Mouse (Mus musculus): ENCODE measurements around the gene Sugct.
"Not testable (repeated sequence)": the region's sequence is repeated elsewhere in the genome, so short reads cannot be mapped to it uniquely, and the experiment has no call there.

Gene Sugct

GRCm38 (mm10) chr13:16859986-16860385 is 835.4 kb downstream of the Sugct start:
- no peak for DNase-seq

- no peak for DNase-seq
These were observed 848.1 kb downstream of the Sugct start for GRCm38 (mm10) chr13:16847236-16847635.

GRCm38 (mm10) chr13:16840994-16841393 is 854.4 kb downstream of the Sugct start:
- no peak for DNase-seq

DNA sequence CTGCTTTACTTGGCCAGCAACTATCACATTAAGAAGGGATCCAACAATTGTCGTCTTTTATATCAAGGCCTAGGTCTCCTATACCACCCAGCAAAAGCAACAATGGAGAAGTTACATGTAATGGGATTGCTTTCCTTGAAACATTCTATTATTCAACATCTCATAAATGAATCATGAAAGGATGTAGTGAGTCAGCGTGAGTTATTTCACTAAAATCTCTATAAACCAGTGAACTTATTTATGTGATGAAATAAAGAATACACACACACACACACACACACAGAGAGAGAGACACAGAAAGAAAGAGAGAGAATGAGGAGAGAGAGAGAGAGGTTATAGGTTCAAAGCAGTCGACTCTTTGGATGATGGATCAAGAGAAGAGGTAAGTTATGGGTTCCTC is 856.9 kb downstream of the Sugct start:
- no peak for DNase-seq

GRCm38 (mm10) chr13:16835111-16835510 is 860.2 kb downstream of the Sugct start:
- no peak for DNase-seq

- no peak for DNase-seq
These were observed 862.3 kb downstream of the Sugct start for GRCm38 (mm10) chr13:16833069-16833468.

DNA sequence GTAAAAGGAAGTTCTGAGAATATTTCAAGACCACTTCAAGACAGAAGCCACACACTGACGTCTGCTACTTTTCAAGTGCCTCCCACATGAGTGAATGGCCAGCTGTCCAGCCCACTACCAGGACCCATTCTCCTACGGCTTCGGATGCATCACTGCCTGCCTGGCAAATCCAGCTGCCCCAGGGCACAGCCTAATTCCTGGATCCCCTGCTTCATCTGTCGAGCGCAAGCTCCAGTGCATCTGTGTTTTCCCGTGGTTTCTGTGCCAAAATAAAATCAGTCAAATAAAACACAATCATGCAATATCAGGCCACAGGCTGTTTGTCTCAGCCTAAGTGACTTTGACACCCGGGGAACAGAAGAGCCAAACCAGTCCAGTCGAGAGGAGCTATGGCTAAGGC is 863.5 kb downstream of the Sugct start:
- no peak for DNase-seq

DNA sequence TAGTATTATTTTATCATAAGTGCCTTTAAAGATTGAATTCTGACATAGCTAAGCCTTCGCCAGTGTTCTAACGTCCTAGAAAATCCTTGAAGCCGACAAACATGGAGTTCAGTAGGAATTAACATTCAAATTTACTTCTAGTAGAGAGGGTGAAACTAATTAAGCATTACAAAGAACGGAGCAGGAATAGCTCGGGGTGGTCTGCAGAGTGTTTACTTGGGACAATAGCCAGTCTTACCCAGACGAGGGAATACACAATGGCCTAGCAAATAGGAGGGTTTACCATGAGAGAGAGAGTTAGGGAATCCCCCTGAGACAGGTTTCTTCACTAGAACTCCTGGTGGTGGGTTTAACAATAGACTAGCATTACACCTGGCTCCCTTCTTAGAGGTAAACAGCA is 865.1 kb downstream of the Sugct start:
- DNase-seq, result not testable (repeated sequence)

GRCm38 (mm10) chr13:16829589-16829988 is 865.8 kb downstream of the Sugct start:
- no peak for DNase-seq

DNA sequence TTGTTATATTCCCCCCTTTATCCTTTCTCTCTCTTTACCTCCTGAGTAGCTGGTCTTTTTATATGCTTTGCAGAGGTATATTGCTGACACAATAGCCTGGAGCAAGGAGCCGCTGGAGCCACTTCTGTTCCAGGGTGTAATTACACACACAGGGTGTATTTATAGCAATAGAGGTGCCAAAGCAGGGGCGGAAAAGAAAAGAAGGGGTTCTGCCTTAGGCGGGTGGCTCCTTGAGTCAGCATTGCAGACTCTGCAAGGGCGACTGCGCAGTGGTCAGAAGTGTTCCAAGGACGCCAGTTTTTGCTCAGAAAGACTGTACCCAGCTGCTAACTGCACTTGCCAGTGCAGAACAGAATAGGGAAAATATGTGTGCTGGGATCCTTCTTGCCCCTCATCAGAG is 869.7 kb downstream of the Sugct start:
- peak; percentile 11 for DNase-seq

GRCm38 (mm10) chr13:16821785-16822184 is 873.6 kb downstream of the Sugct start:
- DNase-seq, result no peak

DNA sequence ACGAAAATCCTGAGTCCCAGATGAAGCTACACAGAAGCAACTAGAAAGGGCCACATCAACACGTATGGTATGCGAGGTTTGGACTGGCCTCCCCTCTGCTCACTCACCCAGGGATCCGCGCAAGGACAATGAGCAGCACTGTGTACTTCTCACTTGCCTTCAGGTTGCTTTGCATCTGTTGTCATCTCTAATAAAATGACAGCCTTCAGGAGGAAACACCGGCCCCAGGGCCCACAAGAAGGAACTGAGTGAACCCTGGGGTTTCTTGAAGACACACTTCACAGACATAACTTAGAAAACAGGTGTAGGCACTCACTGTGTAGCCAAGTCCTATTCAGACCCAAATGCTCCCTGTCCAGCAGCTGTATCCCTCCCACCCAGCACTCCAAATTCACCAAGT is 877.9 kb downstream of the Sugct start:
- no peak for DNase-seq

DNA sequence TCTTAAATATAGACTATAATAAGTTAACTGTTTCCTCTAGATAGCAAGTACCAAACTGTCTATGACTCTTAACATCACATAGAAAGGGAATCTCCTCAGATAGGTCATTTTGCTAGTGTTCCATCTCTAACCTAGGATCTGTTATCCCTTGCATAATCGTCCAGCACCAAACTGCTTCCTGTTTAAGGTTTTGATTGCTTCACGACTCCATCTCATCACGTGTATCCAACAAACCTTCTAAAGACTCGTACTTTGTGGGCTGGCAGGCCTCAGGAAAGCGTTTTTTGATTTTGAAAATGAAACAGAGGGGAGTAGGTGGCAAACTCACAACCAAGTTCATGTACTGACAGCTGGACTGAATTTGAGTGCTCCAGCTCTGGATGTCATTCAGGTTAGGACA is 878.6 kb downstream of the Sugct start:
- DNase-seq, result no peak

DNA sequence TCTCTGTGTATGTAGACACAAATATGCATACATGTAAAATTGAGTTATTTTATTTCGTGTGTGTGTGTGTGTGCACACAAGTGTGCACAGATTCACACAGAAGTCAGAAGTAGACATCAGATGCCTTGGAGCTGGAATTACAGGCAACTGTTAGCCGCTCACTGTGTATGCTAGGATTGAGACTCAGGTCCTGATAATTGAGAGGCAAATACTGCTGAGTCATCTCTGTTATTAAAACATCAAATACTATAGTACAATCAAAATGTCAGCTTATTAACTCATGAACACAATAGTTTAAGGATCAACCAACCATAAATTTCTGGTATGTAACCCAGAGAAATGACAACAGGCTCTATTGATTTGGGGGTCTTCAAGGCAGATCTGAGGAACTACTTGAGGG is 883.1 kb downstream of the Sugct start:
- DNase-seq, result no peak

All from right cerebral cortex, postnatal 25 days (tissue).